Mouse (Mus musculus) embryo, embryonic 10 days (tissue): ENCODE data around the gene Anxa2.

Experiments
- DNase-seq: peaks from one replicate; pipeline ENCODE4 v3.0.0-alpha.2; 2015; ENCODE audit warnings: low spot score

The Anxa2 gene

DNA sequence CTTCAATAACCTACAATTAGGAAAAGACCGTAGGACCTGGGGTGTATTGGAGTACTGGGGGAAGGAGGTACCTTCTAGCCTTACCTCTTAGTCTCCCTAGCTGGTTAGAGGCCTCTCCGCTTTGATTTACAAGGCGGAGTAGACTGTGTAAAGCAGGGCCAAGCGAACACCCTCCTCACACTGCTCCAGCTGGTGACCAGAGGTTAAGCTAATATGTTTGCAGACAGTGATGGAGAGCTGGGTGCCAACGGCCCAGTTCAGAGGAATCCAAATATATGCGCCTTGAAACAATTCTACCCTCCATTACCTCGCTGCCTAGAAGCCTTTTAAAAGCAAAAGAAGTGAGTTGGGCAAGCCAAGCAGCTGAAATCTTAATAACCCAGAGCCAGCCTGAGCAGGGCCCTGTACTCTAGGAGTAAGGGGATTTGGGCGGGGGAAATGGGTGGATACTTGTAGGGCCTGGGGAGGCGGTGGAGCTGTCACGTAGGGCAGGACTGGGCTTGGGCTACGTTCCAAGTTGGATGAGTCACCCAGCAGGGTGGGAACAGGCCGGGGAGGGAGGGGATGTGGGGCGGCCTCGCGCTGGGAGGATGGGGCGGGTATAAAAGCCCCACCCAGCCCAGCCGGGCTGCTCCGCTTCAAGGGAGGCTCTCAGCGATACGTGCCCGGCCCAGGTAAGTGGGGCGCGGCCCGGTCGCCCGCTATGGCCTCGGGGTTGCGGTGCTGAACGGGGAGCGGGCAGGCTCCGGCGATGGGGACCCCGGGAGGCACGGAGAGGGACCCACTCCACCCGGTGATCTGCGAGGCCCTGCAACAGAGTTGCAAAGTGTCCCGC, at the start of gene Anxa2:
Gene Anxa2 (plus strand): TSS at position 555 of the 835 bp plus-strand sequence.
- DNase-seq: peak; percentile 74

DNA sequence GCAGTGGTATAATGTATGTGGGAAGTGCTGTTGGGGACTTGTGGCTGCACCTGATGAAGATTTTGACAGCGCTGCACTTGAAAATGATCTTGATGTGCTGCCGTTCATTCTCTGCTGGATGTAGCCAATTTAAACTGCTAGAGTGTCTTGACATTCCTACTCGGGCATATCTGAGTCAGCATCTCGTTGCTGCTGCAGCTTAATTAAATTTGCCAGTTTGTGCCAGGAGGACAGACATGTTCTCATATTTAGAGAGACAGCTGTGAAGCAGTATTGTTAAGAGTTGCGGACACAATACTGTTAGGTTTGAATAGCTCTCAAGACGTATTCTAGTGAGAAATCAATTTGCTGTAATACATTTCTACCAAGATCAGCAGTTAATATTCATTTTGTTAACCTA, 48.7 kb upstream of the Anxa2 start:
- DNase-seq: no peak

DNA sequence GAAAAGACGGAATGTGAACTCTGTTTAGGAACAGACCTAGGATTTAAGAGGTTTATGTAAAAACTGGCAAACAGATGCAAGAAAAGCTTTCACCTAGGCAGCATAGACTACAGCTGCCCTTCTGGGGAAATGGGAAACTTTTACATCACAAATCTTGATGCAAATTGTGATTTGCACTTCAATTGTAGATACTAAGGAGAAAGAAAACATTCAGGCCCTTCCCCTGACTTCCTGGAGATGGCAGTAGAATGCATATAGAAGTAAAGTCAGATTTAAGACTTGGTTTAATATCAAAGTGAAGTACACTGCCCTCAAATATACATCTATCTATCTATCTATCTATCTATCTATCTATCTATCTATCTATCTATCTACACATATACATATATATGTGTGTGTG, 33.9 kb upstream of the Anxa2 start:
- DNase-seq: no peak

DNA sequence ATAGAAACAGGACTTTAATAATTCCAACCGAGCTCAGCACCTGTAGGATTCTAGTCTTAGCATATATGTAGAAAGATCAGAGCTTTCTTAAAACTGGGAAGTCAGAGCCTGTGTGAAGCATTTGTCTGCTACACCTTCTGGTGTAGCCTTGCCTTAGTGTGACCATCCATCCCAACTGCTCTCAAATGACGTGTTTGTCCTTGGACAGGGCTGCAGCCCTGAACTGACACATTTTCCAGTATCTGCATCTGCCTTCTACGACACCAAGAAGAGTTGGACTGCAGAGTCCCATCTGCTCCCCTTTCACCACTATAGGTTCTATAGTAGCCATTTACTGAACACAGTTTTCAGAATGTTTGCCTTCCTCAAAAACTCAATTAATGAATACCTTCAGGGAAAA, 22.9 kb upstream of the Anxa2 start:
- DNase-seq: no peak

DNA sequence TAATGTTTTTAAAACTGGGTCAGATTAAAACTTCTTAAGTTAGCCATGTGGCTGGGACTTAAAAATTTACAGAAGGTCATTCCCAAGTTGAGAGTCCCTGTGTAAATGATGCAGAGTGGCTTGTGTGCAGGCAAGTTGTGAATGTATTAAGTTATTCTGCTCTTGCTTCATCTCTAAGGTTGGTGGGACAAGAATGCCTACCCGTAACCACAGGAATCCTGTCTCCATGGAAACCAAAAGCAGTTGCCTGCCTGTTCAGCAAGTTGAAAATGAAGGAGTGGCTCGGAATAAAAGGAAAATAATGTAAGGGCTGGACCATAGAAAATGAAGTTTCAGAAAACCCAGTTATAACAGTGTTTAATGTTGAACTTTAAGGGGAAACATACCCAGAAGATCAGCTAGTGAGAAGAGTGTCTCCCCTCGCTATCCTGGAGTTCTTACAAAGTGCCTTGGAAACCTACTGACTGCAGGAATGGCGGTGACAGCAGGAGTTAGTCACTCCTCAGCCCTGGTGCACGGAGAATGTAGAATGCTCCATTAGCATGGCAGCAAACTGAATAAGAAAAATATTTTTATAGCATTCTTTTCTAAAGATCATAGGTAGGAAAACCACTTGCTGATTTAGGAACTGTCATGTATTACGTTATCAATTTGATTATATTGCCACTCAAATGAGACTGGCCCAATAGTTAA, 21.4 kb upstream of the Anxa2 start:
- peak; percentile 77 for DNase-seq

DNA sequence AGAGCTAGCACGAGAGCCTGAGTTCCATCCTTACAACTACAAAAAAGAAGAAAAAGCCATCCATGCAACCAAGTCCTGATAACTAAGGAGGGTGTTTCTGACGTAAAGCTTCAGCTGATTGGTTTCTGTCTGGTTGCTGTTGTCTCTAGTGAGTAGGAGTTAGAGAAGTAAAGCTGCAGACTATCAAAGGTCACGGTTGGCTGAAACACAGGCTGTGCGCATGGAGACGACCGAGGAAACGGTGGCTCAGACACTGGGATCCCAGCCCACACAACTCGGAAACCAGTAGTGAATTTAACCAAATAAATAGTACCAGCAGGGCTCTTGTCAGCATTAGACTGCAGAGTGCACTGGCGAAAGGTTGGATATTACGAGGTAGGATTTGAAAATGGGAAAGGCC, 18.2 kb upstream of the Anxa2 start:
- no peak for DNase-seq

DNA sequence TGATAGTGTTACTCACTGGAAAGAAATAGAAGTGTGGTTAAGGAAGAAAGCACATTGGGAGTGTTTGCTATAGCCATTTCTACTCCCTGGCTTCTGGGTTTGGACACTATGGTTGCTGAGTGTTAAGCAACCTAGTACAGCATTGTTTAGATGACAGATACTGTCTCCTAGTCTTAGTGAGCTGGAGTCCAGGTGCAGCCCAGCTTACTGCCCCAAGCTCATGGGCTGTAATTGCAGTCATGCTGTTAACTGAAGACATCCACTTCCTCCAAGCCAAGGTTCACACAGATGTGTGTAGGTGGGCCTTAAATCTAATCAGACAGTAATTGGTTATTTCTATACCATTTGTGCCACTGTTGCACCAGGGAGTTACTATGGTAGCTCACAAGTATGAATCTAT, 17.8 kb upstream of the Anxa2 start:
- DNase-seq: no peak

DNA sequence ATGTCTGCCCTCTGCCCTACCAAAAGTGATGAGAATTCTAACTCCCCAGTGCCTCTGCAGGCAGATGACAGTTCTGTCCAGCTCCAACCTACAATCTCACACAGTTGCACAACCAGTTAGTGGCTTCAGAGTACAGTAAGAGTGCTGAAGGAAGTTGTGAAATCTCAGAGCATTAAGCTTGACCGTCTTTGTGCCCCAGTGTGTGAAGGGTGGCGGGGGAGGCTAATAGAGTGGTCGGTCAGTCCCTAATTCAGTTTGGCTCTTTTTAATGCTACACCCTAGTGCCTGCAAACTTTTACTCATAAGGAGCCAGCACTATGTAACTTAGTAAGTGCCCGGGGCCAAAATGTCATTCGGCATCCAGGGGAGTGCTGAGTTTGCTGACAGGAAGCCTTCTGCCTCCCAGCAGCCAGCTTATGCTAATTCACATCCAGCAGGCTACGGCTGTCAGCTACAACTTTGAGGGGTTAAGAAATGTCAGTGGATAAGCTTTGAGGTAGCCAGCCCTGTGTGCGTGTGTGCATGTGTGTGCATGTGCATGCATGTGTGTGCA, 13.5 kb upstream of the Anxa2 start:
- peak; percentile 54 for DNase-seq

DNA sequence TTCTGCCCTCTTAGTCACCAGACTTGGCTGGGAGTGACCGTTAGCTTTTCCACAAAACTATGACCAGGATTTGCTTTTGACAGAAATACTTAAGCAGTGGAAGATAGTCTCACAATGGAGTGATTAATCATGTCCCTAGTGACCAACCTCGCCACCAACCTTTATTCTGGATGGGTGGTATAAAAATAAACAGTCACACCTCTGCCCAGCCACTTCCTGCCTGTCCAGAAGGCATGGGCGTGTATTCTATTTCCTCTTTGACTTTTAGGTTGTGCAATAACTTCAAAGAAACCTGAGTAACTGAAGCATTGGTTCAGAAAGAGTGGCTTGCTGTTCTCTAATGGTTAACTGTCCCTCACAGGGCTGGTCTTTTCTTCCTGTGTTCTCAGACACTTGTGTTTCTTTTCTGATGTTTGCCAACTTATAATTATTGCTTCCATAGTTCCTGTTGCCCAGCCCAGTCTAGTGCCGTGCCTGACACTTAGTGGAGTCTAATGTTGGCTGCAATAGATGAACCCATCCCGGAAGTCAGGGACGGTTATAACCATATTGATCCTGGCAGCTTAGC, 10.9 kb upstream of the Anxa2 start:
- DNase-seq: no peak

DNA sequence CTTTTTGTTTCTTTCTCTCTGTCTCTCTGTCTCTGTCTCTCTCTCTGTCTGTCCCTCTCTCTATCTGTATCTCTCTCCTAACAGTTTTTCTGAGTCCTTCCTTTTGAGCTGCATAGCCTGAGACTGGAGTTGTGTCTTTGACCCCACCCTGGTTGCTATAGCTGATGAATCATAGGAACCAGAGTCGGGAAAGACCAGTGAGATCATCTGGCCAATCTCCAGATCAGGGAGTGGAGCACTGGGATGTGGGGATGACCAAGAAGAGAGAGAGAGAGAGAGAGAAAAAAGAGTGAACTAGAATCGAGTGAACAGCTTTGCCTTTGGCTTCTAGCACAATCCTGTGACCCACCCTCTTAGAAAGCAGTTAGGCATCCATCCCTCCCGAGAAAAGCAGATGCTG, 10.2 kb upstream of the Anxa2 start:
- no peak for DNase-seq

DNA sequence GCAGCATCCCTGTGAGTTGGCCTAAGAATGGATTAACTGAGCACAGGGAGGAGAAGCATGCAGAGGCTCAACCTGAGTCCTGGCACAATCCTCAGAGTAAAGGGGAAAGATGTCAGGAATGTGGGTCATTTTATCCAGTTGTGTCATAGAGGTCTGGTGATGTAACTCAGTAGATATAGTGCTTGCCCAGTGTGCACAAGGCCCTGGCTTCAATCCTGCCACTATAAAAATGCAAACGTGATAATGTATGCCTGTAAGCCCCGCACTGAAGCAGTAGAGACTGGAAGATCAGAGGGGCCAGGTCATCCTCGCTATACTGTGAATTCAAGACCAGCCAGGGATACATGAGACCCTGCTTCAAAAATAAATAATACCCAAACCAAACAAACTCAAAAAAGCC, 4.6 kb upstream of the Anxa2 start:
- no peak for DNase-seq

DNA sequence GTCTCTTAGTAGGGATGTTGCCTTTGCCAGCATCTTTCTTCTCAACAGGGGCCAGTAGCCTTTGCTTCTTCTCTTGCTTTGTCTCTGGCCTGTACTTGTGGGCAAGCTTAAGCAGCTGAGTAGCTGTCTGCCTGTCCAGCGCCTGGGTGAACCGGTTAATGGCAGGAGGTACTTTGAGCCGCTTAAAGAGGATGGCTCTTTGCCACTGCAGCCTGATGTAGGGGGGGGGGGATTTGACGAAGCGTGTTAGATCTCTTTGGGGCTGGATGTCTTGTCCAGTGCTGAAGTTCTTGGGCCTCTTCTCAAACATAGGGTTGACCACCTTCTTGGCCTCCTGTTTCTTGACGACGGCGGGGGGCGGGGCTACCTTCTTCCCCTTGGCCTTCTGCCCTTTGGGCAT, 2.8 kb upstream of the Anxa2 start:
- DNase-seq: no peak

DNA sequence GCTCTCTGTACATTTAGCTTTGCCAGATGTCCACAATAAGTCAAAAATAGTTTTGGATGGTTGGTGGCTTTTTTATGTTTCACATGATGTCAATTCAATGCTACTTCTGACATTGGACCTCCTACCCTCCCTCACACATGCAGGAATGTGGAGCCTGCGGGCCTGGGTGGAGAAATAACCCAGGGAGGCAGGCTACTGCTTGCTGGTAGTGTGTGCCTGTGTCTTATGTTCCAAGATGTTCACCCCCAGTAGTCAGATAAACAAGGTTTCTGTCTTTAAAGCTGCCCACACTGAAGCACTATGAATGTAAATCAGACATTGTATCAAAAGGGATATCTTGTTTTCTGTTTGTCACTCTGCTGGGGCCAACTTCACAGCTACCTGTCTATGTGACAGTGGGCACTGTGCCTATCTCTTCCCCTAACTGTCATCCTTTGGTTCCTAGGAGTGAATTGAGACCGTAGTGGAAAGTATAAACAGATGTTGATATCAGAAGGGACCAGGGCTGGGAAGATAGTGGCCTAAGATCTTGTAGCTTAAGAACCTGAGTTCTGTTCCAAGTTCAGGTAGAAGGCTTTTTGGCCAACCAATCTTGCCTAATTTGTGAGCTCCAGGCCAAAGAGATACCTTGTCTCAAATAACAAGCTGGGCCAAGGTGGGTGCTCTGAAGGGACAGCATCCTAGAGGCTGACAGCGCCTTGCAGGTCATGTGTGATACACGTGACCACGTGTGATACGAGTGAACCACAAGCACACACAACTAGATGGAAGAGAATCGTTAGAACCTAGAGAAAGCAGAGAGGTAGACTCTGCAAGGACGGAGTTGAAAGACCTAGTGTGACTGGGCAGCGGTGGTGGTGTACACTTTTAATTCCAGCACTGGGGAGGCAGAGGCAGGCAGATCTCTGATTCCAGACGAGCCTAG, 1.3 kb upstream of the Anxa2 start:
- no peak for DNase-seq

DNA sequence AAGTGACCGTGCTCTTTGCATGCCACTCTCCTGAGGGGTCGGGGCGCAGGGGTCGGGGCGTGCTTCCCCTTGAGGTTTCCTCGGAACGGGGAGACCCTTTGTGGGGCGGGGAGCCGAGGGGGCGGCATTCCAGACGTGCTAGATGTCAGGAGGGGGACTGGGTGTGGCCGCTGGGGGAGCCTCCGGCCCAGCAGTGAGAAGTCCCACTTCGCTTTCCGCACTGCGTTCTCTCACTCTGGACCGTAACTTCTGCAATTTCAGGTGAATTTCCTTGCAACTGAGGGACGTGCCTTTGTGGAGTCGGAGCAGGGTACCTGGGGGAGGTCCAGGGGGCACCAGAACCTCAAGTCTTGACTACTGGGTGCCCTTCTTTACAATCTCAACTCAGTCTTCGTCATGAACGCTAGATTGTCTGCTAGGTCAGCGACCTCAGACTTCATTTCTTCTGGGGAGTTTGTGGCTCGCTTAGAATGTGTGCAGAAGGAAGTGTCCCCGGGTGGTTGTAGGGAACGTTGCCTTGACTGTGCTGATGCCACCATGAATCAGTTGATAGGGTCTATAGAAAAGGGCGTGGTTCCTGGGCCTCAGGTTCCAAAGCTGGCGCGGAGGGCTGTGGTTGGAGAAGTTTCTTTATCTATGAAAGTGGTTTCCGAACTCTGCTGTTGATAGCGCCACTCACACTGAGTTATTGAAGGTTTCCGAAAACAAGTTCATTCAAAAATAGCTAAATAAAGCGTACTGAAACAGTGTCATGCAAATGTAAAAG, 664 bp downstream of the Anxa2 start:
- peak; percentile 27 for DNase-seq

DNA sequence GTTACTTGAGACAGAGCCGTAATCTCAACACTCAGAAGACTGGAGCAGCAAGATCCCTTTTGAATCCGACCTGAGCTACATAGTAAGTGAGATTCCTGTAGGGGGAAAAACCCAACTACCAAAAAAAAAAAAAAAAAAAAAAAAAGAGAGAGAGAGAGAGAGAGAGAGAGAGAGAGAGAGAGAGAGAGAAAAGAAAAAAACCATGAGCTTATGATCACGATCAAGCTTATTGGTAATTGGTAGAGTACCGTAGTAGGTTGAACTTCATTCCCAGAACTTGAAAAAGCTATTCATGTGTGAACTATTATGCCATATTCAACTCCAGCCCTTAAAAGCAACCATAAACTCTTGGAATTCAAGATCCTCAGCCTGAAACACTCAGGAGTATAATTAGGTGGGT, 1.3 kb downstream of the Anxa2 start:
- DNase-seq: no peak

DNA sequence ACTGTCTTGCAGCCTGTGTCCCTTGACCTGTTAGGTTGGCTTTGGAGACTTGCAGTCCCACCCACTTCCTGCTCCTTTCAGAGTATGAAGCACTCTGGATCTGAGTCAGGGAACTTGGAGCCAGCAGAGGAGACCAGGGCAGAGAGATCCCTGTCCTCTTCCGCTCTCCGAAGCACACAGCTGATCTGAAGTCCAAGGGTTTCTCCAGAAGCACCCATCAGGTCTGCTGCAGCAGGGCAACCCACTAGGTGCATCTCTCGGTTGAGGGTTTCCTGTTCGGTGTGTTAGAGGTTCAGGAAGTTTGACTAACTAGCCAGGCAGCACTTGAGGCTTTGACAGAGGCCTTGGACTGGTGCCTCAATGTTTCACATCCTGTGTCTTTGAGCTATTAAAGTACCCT, 2.0 kb downstream of the Anxa2 start:
- DNase-seq: peak; percentile 31

DNA sequence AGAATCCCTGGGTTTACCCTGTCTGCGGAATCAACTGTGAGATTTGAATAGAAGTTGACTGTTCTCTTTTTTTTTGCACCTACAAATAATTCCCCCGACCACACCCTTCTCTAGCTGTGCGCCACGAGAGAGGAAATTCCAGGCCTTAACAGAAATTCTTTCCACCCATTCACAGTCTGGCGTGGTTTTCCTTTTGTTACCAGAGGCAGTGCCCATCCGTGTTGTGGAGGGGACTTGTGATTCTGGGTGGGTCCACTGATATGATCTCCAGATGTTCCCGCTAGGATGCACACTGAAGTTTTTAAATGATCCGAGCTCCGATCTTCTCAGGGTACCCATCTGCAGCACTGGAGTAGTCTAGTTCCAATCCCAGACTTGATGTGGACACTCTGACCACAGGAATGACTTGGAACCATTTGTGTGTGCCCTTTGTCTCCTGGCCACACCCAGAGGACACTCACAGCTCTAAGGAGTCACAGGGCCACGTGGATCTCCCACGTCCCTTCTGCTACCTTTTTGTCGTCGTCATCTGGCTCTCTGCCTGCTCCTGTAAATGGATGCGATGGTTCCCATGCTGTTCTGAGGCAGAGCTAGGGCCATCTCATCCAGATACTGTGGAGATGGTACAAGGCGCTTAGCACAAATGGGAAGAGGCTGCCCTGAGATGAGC, 3.1 kb downstream of the Anxa2 start:
- DNase-seq: no peak

DNA sequence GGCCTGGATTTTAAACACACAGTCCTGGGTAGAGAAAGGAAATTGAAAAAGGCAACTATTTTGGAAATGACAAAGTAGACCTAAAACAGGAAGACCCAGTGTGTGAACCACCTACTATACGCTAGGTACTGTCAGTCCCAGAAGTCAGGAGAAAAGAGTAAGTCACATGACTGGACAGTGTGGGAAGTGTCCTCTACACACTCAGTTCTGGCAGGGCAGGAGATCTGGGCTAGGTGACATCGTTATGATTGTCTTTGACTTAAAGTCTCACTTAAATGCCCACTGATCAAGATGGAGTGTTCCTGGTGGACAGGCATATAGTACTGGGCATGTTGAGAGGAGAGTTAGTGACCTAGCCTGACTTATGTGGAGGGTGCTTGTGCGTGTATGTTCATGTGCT, 3.7 kb downstream of the Anxa2 start:
- no peak for DNase-seq

DNA sequence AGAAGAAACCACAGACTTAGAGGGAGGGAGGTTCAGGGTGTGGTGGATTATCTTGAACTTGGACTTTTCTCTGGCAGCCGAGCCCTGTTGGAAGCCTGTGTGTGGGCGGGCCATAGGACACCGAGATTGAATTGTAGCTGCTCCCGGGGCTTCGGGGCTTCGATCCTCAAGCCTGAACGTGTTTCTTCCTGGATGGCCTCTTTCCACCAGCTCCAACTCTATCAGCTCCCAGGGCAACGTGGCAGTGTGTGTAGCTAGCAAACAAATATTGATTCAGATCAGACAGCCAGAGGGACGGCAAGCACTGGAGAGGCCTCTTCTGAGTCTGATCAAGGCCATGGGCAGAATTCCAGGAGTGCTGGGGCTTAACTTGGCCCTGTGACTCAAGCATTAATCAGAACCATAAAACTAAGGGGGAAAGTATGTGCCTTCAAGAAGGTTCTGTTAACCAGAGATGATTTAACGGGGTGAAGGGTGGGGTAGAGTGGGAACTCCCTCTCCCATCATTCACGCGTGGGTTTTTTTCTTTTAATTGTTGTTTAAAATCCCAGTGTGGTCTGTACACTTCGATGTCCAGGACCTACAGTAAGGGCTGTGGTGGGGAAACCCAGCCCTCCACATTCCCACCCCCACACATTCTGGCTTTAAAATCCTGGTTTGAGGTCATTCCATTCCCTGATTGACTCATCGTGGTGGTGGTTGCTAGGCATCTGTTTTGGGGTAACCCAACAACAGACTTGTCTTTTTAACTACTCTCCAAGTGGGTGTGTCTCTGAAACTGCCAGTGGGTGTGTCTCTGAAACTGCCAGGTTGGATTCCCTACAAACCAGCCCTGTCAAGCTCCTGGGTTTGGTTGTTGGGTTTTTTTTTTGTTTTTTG, 4.6 kb downstream of the Anxa2 start:
- DNase-seq: no peak

DNA sequence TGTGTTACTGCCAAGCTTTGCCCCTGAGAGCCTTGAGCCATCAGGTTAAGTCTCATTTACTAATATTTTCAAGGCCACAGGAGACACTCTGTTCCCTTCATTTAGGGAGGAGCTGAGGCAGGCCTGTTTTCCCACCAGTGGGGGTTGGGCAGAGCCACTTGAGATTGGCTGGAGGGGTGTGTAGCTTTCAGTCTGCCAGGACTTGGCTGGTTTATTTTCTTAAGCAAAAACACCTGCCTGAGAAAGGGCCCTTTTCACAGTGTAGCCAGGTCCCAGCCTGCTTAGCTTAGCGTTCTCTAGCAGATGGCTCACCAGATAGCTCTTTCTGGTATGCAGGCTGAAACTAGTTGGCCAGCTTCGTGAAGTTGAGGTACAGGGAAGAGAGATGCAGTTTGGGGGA, 5.6 kb downstream of the Anxa2 start:
- peak; percentile 59 for DNase-seq
